ENCODE assay signal across 8 mouse cellular contexts in the genomic region with DNA sequence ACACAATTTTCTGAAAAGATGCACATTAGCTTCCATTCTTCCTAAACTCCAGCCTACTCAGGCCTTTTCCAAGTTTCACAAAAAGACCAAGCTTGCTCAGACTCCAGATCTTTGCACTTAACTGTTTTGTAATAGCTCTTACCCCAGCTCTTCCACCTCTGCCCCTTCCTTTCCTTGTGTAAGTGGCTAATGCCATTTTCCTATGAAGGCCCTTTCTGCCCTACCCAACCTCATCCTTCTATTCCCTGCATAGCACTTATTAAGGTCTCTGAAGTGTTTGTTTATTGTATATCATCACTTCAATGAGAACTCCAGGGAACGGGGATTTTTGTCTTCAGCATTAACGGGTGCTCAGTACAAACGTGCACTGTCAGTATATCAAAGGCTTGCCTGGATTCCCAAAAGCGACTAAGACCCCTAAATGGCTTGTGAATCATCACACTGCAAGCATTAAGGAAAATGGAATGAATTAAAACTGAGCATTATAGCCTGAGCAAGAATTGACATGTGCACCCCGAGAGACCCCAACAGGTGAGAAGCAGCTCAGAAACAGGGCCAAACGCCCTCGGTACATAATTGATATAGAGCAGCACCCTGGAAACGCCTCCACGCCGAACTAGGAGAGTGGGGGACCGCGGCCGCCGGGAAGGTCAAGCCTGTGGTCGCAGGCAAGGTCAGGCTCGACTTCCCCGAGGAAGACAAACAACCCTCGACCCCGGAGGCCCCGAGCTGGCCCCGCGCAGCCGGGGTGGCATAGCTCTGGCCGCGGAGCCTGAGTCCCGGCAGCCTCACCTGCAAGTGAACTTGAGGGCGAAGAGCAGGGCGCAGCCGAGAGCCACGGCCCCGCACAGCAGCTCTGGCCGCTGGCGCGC. TPM values are rescaled to one million over a fixed set of nuclear protein-coding genes. Genes with fewer than 3 reads are reported as not detected.
A peak's percentile ranks its signal among the peaks of the same experiment; 100 is the strongest.
DNase-seq lines count a peak whose midpoint lies in the region; ATAC-seq and TF ChIP-seq lines count a peak whose summit lies in the region.

No protein-coding gene starts in this region.

- H3K4me1 ChIP-seq in erythroblast, embryonic 14.5 days (ENCODE audit: control insufficient read depth): peaks cover 45% of the 10 kb centered on the region
- no peaks in the 10 kb centered on the region for H3K4me1 ChIP-seq in testis, adult 2 months (ENCODE audit: control insufficient read depth, insufficient read depth, low read length)
- peaks cover 20% of the 10 kb centered on the region for H3K4me1 ChIP-seq in heart, postnatal 0 days (ENCODE audit: control insufficient read depth, insufficient read depth)
- H3K4me1 ChIP-seq in liver, embryonic 13.5 days (replicated peaks): peaks cover 36% of the 10 kb centered on the region
- peaks cover 17% of the 10 kb centered on the region for H3K4me1 ChIP-seq in stomach, embryonic 14.5 days (ENCODE audit: control insufficient read depth, insufficient read depth, low read length)

- no peak for ATAC-seq in erythroblast, adult 5-6 weeks (replicated peaks; ENCODE audit: low FRiP score, poor library complexity, severe bottlenecking)
- ATAC-seq in heart, postnatal 0 days (ENCODE audit: insufficient read depth, low read depth): peak; percentile 6
- no peak for ATAC-seq in liver, embryonic 13.5 days (ENCODE audit: low read depth)
- ATAC-seq in stomach, embryonic 14.5 days (ENCODE audit: insufficient number of reproducible peaks, insufficient read depth, low FRiP score, low read depth): no peak

- WGBS in heart, postnatal 0 days: under 1% methylated on average over 34 of the region's 34 CpGs
- under 1% methylated on average over 31 of the region's 34 CpGs for WGBS in liver, embryonic 13.5 days (ENCODE audit: insufficient replicate concordance)
- WGBS in stomach, embryonic 14.5 days: under 1% methylated on average over 34 of the region's 34 CpGs

- no peak for TF ChIP-seq EP300 in heart, postnatal 0 days (IDR thresholded peaks at IDR 0.05; ENCODE audit: low read depth)

- no peak for DNase-seq in testis, postnatal 14 days (ENCODE audit: low spot score)
- DNase-seq in heart, postnatal 0 days (ENCODE audit: low spot score): peak; percentile 16
- DNase-seq in liver, embryonic 13.5 days: no peak
- no peak for DNase-seq in adrenal gland, adult 2 months

- H3K9ac ChIP-seq in heart, postnatal 0 days (replicated peaks; ENCODE audit: low read depth, low read length): peak overlapping the region; percentile 93
- peak overlapping the region; percentile 94 for H3K9ac ChIP-seq in liver, embryonic 13.5 days
- H3K9ac ChIP-seq in stomach, embryonic 14.5 days (replicated peaks; ENCODE audit: low read depth, low read length): peak overlapping the region; percentile 60

- no peak for TF ChIP-seq CTCF in testis, adult 2 months (IDR thresholded peaks at IDR 0.05; ENCODE audit: control insufficient read depth, insufficient read depth, insufficient replicate concordance, low read depth, low read length)
- no peak for TF ChIP-seq CTCF in heart, postnatal 0 days (IDR thresholded peaks at IDR 0.05; ENCODE audit: low read depth)

- peak overlapping the region; percentile 95 for H3K4me3 ChIP-seq in erythroblast, embryonic 14.5 days (replicated peaks)
- peak overlapping the region; percentile 94 for H3K4me3 ChIP-seq in testis, adult 2 months (ENCODE audit: control insufficient read depth, low read depth, low read length)
- H3K4me3 ChIP-seq in heart, postnatal 0 days (ENCODE audit: low read depth, low read length): peak overlapping the region; percentile 87
- H3K4me3 ChIP-seq in liver, embryonic 13.5 days (replicated peaks): peak overlapping the region; percentile 85
- H3K4me3 ChIP-seq in stomach, embryonic 14.5 days (ENCODE audit: low read depth, low read length): peak overlapping the region; percentile 73

- peak overlapping the region; percentile 70 for H3K4me2 ChIP-seq in heart, postnatal 0 days (ENCODE audit: low read depth, low read length)
- H3K4me2 ChIP-seq in liver, embryonic 13.5 days: peak overlapping the region; percentile 92
- peak overlapping the region; percentile 83 for H3K4me2 ChIP-seq in stomach, embryonic 14.5 days (replicated peaks; ENCODE audit: low read depth, low read length)

- H3K27ac ChIP-seq in testis, adult 2 months (ENCODE audit: control insufficient read depth, insufficient read depth, low read depth, low read length): peak overlapping the region; percentile 64
- H3K27ac ChIP-seq in heart, postnatal 0 days (ENCODE audit: low read depth): peak overlapping the region; percentile 96
- peak overlapping the region; percentile 94 for H3K27ac ChIP-seq in liver, embryonic 13.5 days
- H3K27ac ChIP-seq in stomach, embryonic 14.5 days (ENCODE audit: low read length): peak overlapping the region; percentile 79

- no peaks in the 10 kb centered on the region for H3K27me3 ChIP-seq in erythroblast, embryonic 14.5 days (ENCODE audit: control insufficient read depth)
- H3K27me3 ChIP-seq in testis, adult 2 months (ENCODE audit: control insufficient read depth, insufficient read depth, low read length): no peaks in the 10 kb centered on the region
- H3K27me3 ChIP-seq in heart, postnatal 0 days (ENCODE audit: control insufficient read depth, insufficient read depth, low read length): no peaks in the 10 kb centered on the region
- no peaks in the 10 kb centered on the region for H3K27me3 ChIP-seq in liver, embryonic 13.5 days
- H3K27me3 ChIP-seq in stomach, embryonic 14.5 days (ENCODE audit: control insufficient read depth, insufficient read depth, low read length): no peaks in the 10 kb centered on the region

- H3K9me3 ChIP-seq in erythroblast, embryonic 14.5 days (ENCODE audit: control insufficient read depth, low read length): no peaks in the 10 kb centered on the region
- no peaks in the 10 kb centered on the region for H3K9me3 ChIP-seq in heart, postnatal 0 days (replicated peaks; ENCODE audit: control insufficient read depth, low read length)
- no peaks in the 10 kb centered on the region for H3K9me3 ChIP-seq in liver, embryonic 13.5 days (replicated peaks)
- no peaks in the 10 kb centered on the region for H3K9me3 ChIP-seq in stomach, embryonic 14.5 days (ENCODE audit: control insufficient read depth, low read depth, low read length)

- H3K36me3 ChIP-seq in erythroblast, embryonic 14.5 days (ENCODE audit: control insufficient read depth): peaks cover 45% of the 10 kb centered on the region
- H3K36me3 ChIP-seq in testis, adult 2 months (ENCODE audit: control insufficient read depth, insufficient read depth, low read length): no peaks in the 10 kb centered on the region
- peaks cover 22% of the 10 kb centered on the region for H3K36me3 ChIP-seq in heart, postnatal 0 days (replicated peaks; ENCODE audit: control insufficient read depth, insufficient read depth, low read length)
- peaks cover 23% of the 10 kb centered on the region for H3K36me3 ChIP-seq in liver, embryonic 13.5 days
- H3K36me3 ChIP-seq in stomach, embryonic 14.5 days (ENCODE audit: control insufficient read depth, insufficient read depth, low read length): peaks cover 11% of the 10 kb centered on the region

- TF ChIP-seq POLR2A in testis, adult 2 months (IDR thresholded peaks at IDR 0.05; ENCODE audit: control insufficient read depth, low read depth, low read length): no peak

RNA-seq across cellular contexts. Expression of a gene that starts 0.7 kb away (rescaled TPM):
- polyA plus RNA-seq in erythroblast, embryonic 14.5 days (2012): 1.8 and 2.0 TPM in 2 replicates
- 7.3 and 8.8 TPM in 2 replicates for total RNA-seq in erythroblast, adult 5-6 weeks (2015; ENCODE audit: low replicate concordance)
- total RNA-seq in erythroblast, adult 5-6 weeks (2017; ENCODE audit: low replicate concordance): 9.8 and 18.3 TPM in 2 replicates
- 9.0 and 11.6 TPM in 2 replicates for polyA plus RNA-seq in testis, adult 2 months (2012; rRNA removed)
- 35.6 and 55.2 TPM in 2 replicates for total RNA-seq in heart, postnatal 0 days (2014; rRNA removed; ENCODE audit: low replicate concordance)
- 20.1 and 24.3 TPM in 2 replicates for polyA plus RNA-seq in heart, postnatal 0 days (2015; fragmentation: Nextera tagmentation; extraction: Ambion mirVana)
- polyA plus RNA-seq in liver, embryonic 13.5 days (2015; fragmentation: Nextera tagmentation; extraction: Ambion mirVana): 17.2 and 17.8 TPM in 2 replicates
- polyA plus RNA-seq in stomach, embryonic 14.5 days (2014; fragmentation: Nextera tagmentation; extraction: Ambion mirVana): 35.1 and 36.1 TPM in 2 replicates
- total RNA-seq in adrenal gland, adult 2 months (2021): 10 to 100 TPM; 33.2 to 72.4 TPM
- polyA plus RNA-seq in adrenal gland, adult 2 months (2012; rRNA removed): 25.9 and 38.3 TPM in 2 replicates

RNA-seq across cellular contexts. Expression of a gene that starts 42.5 kb away (rescaled TPM):
- polyA plus RNA-seq in erythroblast, embryonic 14.5 days (2012): 0.50 and 0.54 TPM in 2 replicates
- total RNA-seq in erythroblast, adult 5-6 weeks (2015; ENCODE audit: low replicate concordance): 53.3 and 83.4 TPM in 2 replicates
- total RNA-seq in erythroblast, adult 5-6 weeks (2017; ENCODE audit: low replicate concordance): 57.7 and 61.0 TPM in 2 replicates
- polyA plus RNA-seq in testis, adult 2 months (2012; rRNA removed): 42.5 and 51.5 TPM in 2 replicates
- total RNA-seq in heart, postnatal 0 days (2014; rRNA removed; ENCODE audit: low replicate concordance): 38.1 and 51.7 TPM in 2 replicates
- 28.6 and 30.3 TPM in 2 replicates for polyA plus RNA-seq in heart, postnatal 0 days (2015; fragmentation: Nextera tagmentation; extraction: Ambion mirVana)
- 27.1 and 36.3 TPM in 2 replicates for polyA plus RNA-seq in liver, embryonic 13.5 days (2015; fragmentation: Nextera tagmentation; extraction: Ambion mirVana)
- polyA plus RNA-seq in stomach, embryonic 14.5 days (2014; fragmentation: Nextera tagmentation; extraction: Ambion mirVana): 113 and 116 TPM in 2 replicates
- 10 to 100 TPM; 46.7 to 79.2 TPM for total RNA-seq in adrenal gland, adult 2 months (2021)
- 12.3 and 15.0 TPM in 2 replicates for polyA plus RNA-seq in adrenal gland, adult 2 months (2012; rRNA removed)
